In the genomic region with DNA sequence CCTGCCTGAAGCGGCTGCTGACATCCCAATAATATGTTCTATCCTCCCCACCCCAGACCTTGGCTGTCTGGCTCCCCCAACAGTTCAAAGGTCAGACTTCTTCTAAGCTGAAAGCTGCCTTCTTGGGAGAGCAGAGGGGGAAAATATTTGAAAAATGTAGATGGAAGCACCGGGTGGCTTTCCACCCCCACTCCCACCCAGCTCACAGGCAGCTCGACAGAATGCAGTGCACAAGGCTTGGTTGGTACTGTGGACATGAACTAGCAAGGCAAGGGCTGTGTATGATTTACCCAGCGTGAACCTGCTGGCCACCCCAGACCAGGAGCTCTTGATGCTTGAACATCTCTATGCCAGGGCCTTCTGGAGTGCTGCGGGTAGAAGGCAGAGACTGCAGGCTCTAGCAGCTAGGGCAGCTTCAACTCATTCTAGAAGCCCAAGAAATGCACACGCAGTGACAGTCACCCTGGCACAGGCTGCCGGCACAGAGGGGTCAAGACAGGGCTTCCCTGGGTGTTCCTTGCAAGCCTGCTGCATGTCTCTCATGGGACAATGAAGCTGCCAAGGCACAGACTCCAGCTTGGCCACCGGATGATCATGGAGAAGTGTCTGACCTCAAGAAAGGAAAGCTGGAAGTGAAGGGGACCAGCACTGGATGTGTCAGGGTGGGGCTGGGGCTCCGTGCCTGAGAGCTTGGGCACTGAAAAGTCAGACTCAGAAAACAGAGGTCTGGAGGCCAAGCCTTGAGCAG, we compare ENCODE assay signal across 11 mouse cellular contexts. TPM values are rescaled to one million over a fixed set of nuclear protein-coding genes. Genes with fewer than 3 reads are reported as not detected.
A peak's percentile ranks its signal among the peaks of the same experiment; 100 is the strongest.
DNase-seq lines count a peak whose midpoint lies in the region; ATAC-seq and TF ChIP-seq lines count a peak whose summit lies in the region.
"Had no signal": no experiment of that assay in that cellular context is flagged by ENCODE, and none has a peak within 500 bp of the region (broad histone marks: within the 10 kb centered on the region; RNA-seq: fewer than 3 reads in every experiment).

No protein-coding gene starts in this region.

- H3K27ac ChIP-seq in lung, postnatal 0 days (ENCODE audit: low read length) = 0 out of 2 replicates have a peak overlapping the region, but pooled peaks have one; percentile 2
- peak overlapping the region; percentile 74 for H3K27ac ChIP-seq in stomach, embryonic 16.5 days (ENCODE audit: low read length)
- H3K27ac ChIP-seq: midbrain, embryonic 13.5 days had no signal

- no peaks in the 10 kb centered on the region for H3K9me3 ChIP-seq in lung, postnatal 0 days (ENCODE audit: low read length)
- no peaks in the 10 kb centered on the region for H3K9me3 ChIP-seq in stomach, embryonic 16.5 days (replicated peaks; ENCODE audit: control insufficient read depth, low read length)
- H3K9me3 ChIP-seq: midbrain, embryonic 13.5 days had no signal

- peak; percentile 41 for DNase-seq in embryo, embryonic 10.5 days (ENCODE audit: low spot score)
- DNase-seq in embryo, embryonic 10 days (ENCODE audit: low spot score) = no peak
- DNase-seq in lung, postnatal 0 days (ENCODE audit: low spot score) = no peak
- no peak for DNase-seq in lung, postnatal 36 days
- peak; percentile 70 for DNase-seq in kidney, postnatal 10 days
- DNase-seq in MN1 (ENCODE audit: low spot score) = no peak
- DNase-seq in testis, postnatal 14 days (ENCODE audit: low spot score) = no peak
- DNase-seq: layer of hippocampus, adult 9-11 months; thymus, postnatal 36 days had no signal

- no peak overlapping the region for H3K9ac ChIP-seq in lung, postnatal 0 days (replicated peaks; ENCODE audit: low read depth)
- H3K9ac ChIP-seq in stomach, embryonic 16.5 days (ENCODE audit: low read length) = peak overlapping the region; percentile 20; the same call in 1 of the 2 replicates
- H3K9ac ChIP-seq: midbrain, embryonic 13.5 days had no signal

- peak; percentile 6; the same call in 1 of the 2 replicates for ATAC-seq in lung, postnatal 0 days
- ATAC-seq in stomach, embryonic 16.5 days (ENCODE audit: insufficient read depth, low FRiP score) = no peak
- ATAC-seq: midbrain, embryonic 13.5 days had no signal

- no peak overlapping the region for H3K4me3 ChIP-seq in lung, postnatal 0 days (ENCODE audit: low read depth, low read length)
- no peak overlapping the region for H3K4me3 ChIP-seq in stomach, embryonic 16.5 days (replicated peaks; ENCODE audit: low read length)
- H3K4me3 ChIP-seq: midbrain, embryonic 13.5 days had no signal

- peaks cover 25% of the 10 kb centered on the region; the same call in 1 of the 2 replicates for H3K4me1 ChIP-seq in lung, postnatal 0 days (ENCODE audit: insufficient read depth, low read depth, low read length)
- H3K4me1 ChIP-seq in stomach, embryonic 16.5 days (ENCODE audit: control insufficient read depth, insufficient read depth, low read length) = peaks cover 88% of the 10 kb centered on the region

- 35% methylated on average over 9 of the region's 9 CpGs for WGBS in lung, postnatal 0 days
- 40% methylated on average over 9 of the region's 9 CpGs for WGBS in stomach, embryonic 16.5 days

- H3K36me3 ChIP-seq in lung, postnatal 0 days (ENCODE audit: insufficient read depth, low read length) = no peaks in the 10 kb centered on the region
- H3K36me3 ChIP-seq in stomach, embryonic 16.5 days (ENCODE audit: control insufficient read depth, insufficient read depth, low read length) = no peaks in the 10 kb centered on the region
- H3K36me3 ChIP-seq: midbrain, embryonic 13.5 days had no signal

- TF ChIP-seq EP300 in lung, postnatal 0 days (IDR thresholded peaks at IDR 0.05) = no peak

- TF ChIP-seq CTCF in lung, postnatal 0 days (IDR thresholded peaks at IDR 0.05) = no peak

- H3K27me3 ChIP-seq in lung, postnatal 0 days (replicated peaks; ENCODE audit: insufficient read depth, low read length) = no peaks in the 10 kb centered on the region
- no peaks in the 10 kb centered on the region for H3K27me3 ChIP-seq in stomach, embryonic 16.5 days (ENCODE audit: control insufficient read depth, insufficient read depth, low read length)
- H3K27me3 ChIP-seq: midbrain, embryonic 13.5 days had no signal

- H3K4me2 ChIP-seq in lung, postnatal 0 days (replicated peaks; ENCODE audit: low read depth, low read length) = no peak overlapping the region
- H3K4me2 ChIP-seq in stomach, embryonic 16.5 days (ENCODE audit: low read depth, low read length) = no peak overlapping the region
- H3K4me2 ChIP-seq: midbrain, embryonic 13.5 days had no signal

RNA-seq across cellular contexts. Expression of gene Kazn, which starts 15.1 kb away (rescaled TPM):
- 6.0 and 8.6 TPM in 2 replicates for polyA plus RNA-seq in lung, postnatal 0 days (2015; fragmentation: Nextera tagmentation; extraction: Ambion mirVana)
- polyA plus RNA-seq in stomach, embryonic 16.5 days (2015; fragmentation: Nextera tagmentation; extraction: Ambion mirVana) = 13.2 and 13.4 TPM in 2 replicates

Comparison
In these comparisons a context has a peak if more than half of its experiments do, and no peak if none do; other contexts are left out.
1. DNase-seq: peak in embryo, embryonic 10.5 days (single experiment) and kidney, postnatal 10 days (single experiment); none in embryo, embryonic 10 days (single experiment), lung, postnatal 0 days (single experiment), lung, postnatal 36 days (single experiment), MN1 (single experiment) and testis, postnatal 14 days (single experiment).